Mouse (Mus musculus) splenic B cell, adult 2 months (primary cell): ENCODE measurements around the gene Atp5e.
A peak's percentile ranks its signal among the peaks of the same experiment; 100 is the strongest.

Experiments
- DNase-seq: peaks from one replicate; pipeline ENCODE4 v3.0.0-alpha.2; 2011; ENCODE audit warnings: low read depth, low spot score
- H3K27me3 ChIP-seq: 2 replicates; pipeline ENCODE4 v1.6.1; 2012; ENCODE audit warnings: mild to moderate bottlenecking, low read length, moderate library complexity, mixed read lengths; ENCODE audit not compliant: control insufficient read depth, poor library complexity, insufficient read depth, severe bottlenecking
- H3K36me3 ChIP-seq: 2 replicates; pipeline ENCODE4 v1.6.1; 2012; ENCODE audit warnings: mild to moderate bottlenecking, low read length, moderate library complexity, mixed read lengths; ENCODE audit not compliant: control insufficient read depth, poor library complexity, insufficient read depth, severe bottlenecking

Gene Atp5e

GRCm38 (mm10) chr2:174463789-174464523, at the start of gene Atp5e:
Atp5e (minus strand) TSS chr2:174464105.
- H3K36me3 ChIP-seq, result peaks cover 4% of the 10 kb centered on the region
- H3K27me3 ChIP-seq, result no peaks in the 10 kb centered on the region
- peak; percentile 93 for DNase-seq

GRCm38 (mm10) chr2:174509825-174510224, 45.9 kb upstream of the Atp5e start:
- H3K27me3 ChIP-seq, result no peaks in the 10 kb centered on the region
- no peaks in the 10 kb centered on the region for H3K36me3 ChIP-seq
- peak; percentile 49 for DNase-seq

- Histone ChIP-seq H3K27me3 (no peaks in the 10 kb centered on the region), H3K36me3 (no peaks in the 10 kb centered on the region)
- DNase-seq, result no peak
Observed at GRCm38 (mm10) chr2:174507998-174508397, 44.1 kb upstream of the Atp5e start.

GRCm38 (mm10) chr2:174502831-174503460, 39.0 kb upstream of the Atp5e start:
- no peaks in the 10 kb centered on the region for H3K27me3 ChIP-seq
- no peak for DNase-seq
- H3K36me3 ChIP-seq, result no peaks in the 10 kb centered on the region

GRCm38 (mm10) chr2:174502321-174502720, 38.4 kb upstream of the Atp5e start:
- no peak for DNase-seq
- H3K36me3 ChIP-seq, result no peaks in the 10 kb centered on the region
- no peaks in the 10 kb centered on the region for H3K27me3 ChIP-seq

GRCm38 (mm10) chr2:174501517-174501916, 37.6 kb upstream of the Atp5e start:
- Histone ChIP-seq H3K36me3 (no peaks in the 10 kb centered on the region), H3K27me3 (no peaks in the 10 kb centered on the region)
- no peak for DNase-seq

- no peaks in the 10 kb centered on the region for H3K27me3 ChIP-seq
- H3K36me3 ChIP-seq, result no peaks in the 10 kb centered on the region
- no peak for DNase-seq
Observed at GRCm38 (mm10) chr2:174500814-174501503, 37.1 kb upstream of the Atp5e start.

- no peaks in the 10 kb centered on the region for H3K27me3 ChIP-seq
- peak; percentile 82 for DNase-seq
- H3K36me3 ChIP-seq, result no peaks in the 10 kb centered on the region
Observed at GRCm38 (mm10) chr2:174492858-174493257, 29.0 kb upstream of the Atp5e start.

- no peaks in the 10 kb centered on the region for H3K27me3 ChIP-seq
- DNase-seq, result no peak
- no peaks in the 10 kb centered on the region for H3K36me3 ChIP-seq
Observed at GRCm38 (mm10) chr2:174487005-174487404, 23.1 kb upstream of the Atp5e start.

GRCm38 (mm10) chr2:174478746-174479145, 14.8 kb upstream of the Atp5e start:
- no peak for DNase-seq
- Histone ChIP-seq H3K27me3 (no peaks in the 10 kb centered on the region), H3K36me3 (no peaks in the 10 kb centered on the region)

- Histone ChIP-seq H3K27me3 (no peaks in the 10 kb centered on the region), H3K36me3 (no peaks in the 10 kb centered on the region)
Observed at GRCm38 (mm10) chr2:174477543-174478319, 13.8 kb upstream of the Atp5e start.

GRCm38 (mm10) chr2:174473550-174473927, 9.6 kb upstream of the Atp5e start:
- H3K27me3 ChIP-seq, result no peaks in the 10 kb centered on the region
- DNase-seq, result no peak
- no peaks in the 10 kb centered on the region; the same call in 1 of the 2 replicates for H3K36me3 ChIP-seq

More at GRCm38 (mm10) chr2:174477543-174478319, 13.8 kb upstream of the Atp5e start:
- no peak for DNase-seq

- Histone ChIP-seq H3K36me3 (no peaks in the 10 kb centered on the region; the same call in 1 of the 2 replicates), H3K27me3 (no peaks in the 10 kb centered on the region)
- DNase-seq, result peak; percentile 100
Observed at GRCm38 (mm10) chr2:174472818-174473549, 9.1 kb upstream of the Atp5e start, which contains the start of gene Prelid3b. Prelid3b (minus strand) TSS chr2:174473081.

GRCm38 (mm10) chr2:174472407-174472806, 8.5 kb upstream of the Atp5e start:
- no peaks in the 10 kb centered on the region for H3K27me3 ChIP-seq
- no peaks in the 10 kb centered on the region; the same call in 1 of the 2 replicates for H3K36me3 ChIP-seq
- no peak for DNase-seq
